Mouse (Mus musculus): ENCODE data around the gene Klf3. TPM values are rescaled to one million over a fixed set of nuclear protein-coding genes. Genes with fewer than 3 reads are reported as not detected.

The Klf3 gene
- 10 to 100 TPM; 48.2 to 57.3 TPM for total RNA-seq (2021)
- long read RNA-seq, experiment 1, full-length matches to known transcripts, result 11 of 12 reads
- long read RNA-seq, experiment 1, partial matches to known transcripts, result 0 of 12 reads
- long read RNA-seq, experiment 1, other reads (novel, unspliced or antisense), result 1 of 12 reads
- long read RNA-seq, experiment 2, full-length matches to known transcripts, result 14 of 33 reads
- long read RNA-seq, experiment 2, partial matches to known transcripts, result 2 of 33 reads
- long read RNA-seq, experiment 2, other reads (novel, unspliced or antisense), result 17 of 33 reads

GRCm38 (mm10) chr5:64802795-64803719, at the start of gene Klf3:
Klf3 (plus strand) TSS chr5:64803388.
- DNase-seq (ENCODE audit: low spot score in 2 of 2), result peak; percentile 92 to 94

- no peak for DNase-seq (ENCODE audit: low spot score in 2 of 2)
These were observed 40.9 kb upstream of the Klf3 start for GRCm38 (mm10) chr5:64762295-64762694.

- DNase-seq (ENCODE audit: low spot score in 2 of 2), result no peak
These were observed 38.7 kb upstream of the Klf3 start for GRCm38 (mm10) chr5:64764452-64764851.

GRCm38 (mm10) chr5:64765765-64766164, 37.4 kb upstream of the Klf3 start:
- no peak for DNase-seq (ENCODE audit: low spot score in 2 of 2)

GRCm38 (mm10) chr5:64766626-64767025, 36.6 kb upstream of the Klf3 start:
- no peak for DNase-seq (ENCODE audit: low spot score in 2 of 2)

- DNase-seq (ENCODE audit: low spot score in 2 of 2), result no peak
These were observed 31.6 kb upstream of the Klf3 start for GRCm38 (mm10) chr5:64771619-64772018.

- DNase-seq (ENCODE audit: low spot score in 2 of 2), result no peak
These were observed 25.0 kb upstream of the Klf3 start for GRCm38 (mm10) chr5:64778211-64778610.

- no peak for DNase-seq (ENCODE audit: low spot score in 2 of 2)
These were observed 23.9 kb upstream of the Klf3 start for GRCm38 (mm10) chr5:64779285-64779684.

GRCm38 (mm10) chr5:64780778-64781177, 22.4 kb upstream of the Klf3 start:
- no peak for DNase-seq (ENCODE audit: low spot score in 2 of 2)

- no peak for DNase-seq (ENCODE audit: low spot score in 2 of 2)
These were observed 15.0 kb upstream of the Klf3 start for GRCm38 (mm10) chr5:64788175-64788574.

GRCm38 (mm10) chr5:64798209-64798608, 5.0 kb upstream of the Klf3 start:
- DNase-seq (ENCODE audit: low spot score in 2 of 2), result no peak

GRCm38 (mm10) chr5:64801545-64801944, 1.6 kb upstream of the Klf3 start:
- no peak for DNase-seq (ENCODE audit: low spot score in 2 of 2)

- no peak for DNase-seq (ENCODE audit: low spot score in 2 of 2)
These were observed 1.0 kb upstream of the Klf3 start for GRCm38 (mm10) chr5:64802143-64802542.

- DNase-seq (ENCODE audit: low spot score in 2 of 2), result peak; percentile 54 to 62
These were observed 703 bp downstream of the Klf3 start for GRCm38 (mm10) chr5:64803720-64804462.

- DNase-seq (ENCODE audit: low spot score in 2 of 2), result no peak
These were observed 2.1 kb downstream of the Klf3 start for GRCm38 (mm10) chr5:64805131-64805872.

- peak; percentile 60 to 67 for DNase-seq (ENCODE audit: low spot score in 2 of 2)
These were observed 2.8 kb downstream of the Klf3 start for GRCm38 (mm10) chr5:64805873-64806505.

GRCm38 (mm10) chr5:64806600-64806999, 3.4 kb downstream of the Klf3 start:
- DNase-seq (ENCODE audit: low spot score in 2 of 2), result no peak

GRCm38 (mm10) chr5:64807159-64807558, 4.0 kb downstream of the Klf3 start:
- DNase-seq (ENCODE audit: low spot score in 2 of 2), result no peak

GRCm38 (mm10) chr5:64807603-64808002, 4.4 kb downstream of the Klf3 start:
- no peak for DNase-seq (ENCODE audit: low spot score in 2 of 2)
